Mouse (Mus musculus) neural tube, embryonic 14.5 days (tissue): ENCODE data around the gene Emg1. TPM values are rescaled to one million over a fixed set of nuclear protein-coding genes. Genes with fewer than 3 reads are reported as not detected.

Source experiments
- ATAC-seq: fragments of 200-750 bp; cut with Nextera tagmentation; 2 replicates; pipeline ENCODE4 v1.8.0; 2017; ENCODE audit warnings: low read depth, mild to moderate bottlenecking, moderate TSS enrichment, moderate library complexity
- H3K27ac ChIP-seq: fragments of 300-500 bp; sonication (generic); 2 replicates; pipeline ENCODE4 v1.5.1; 2014; ENCODE audit warnings: low read depth, mild to moderate bottlenecking, control low read depth, low read length, moderate library complexity, mixed read lengths
- H3K27me3 ChIP-seq: fragments of 300-500 bp; sonication (generic); 2 replicates; pipeline ENCODE4 v1.6.1; 2014; ENCODE audit warnings: low read length; ENCODE audit not compliant: control insufficient read depth, insufficient read depth
- H3K36me3 ChIP-seq: fragments of 300-500 bp; sonication (generic); 2 replicates; pipeline ENCODE4 v1.6.1; 2014; ENCODE audit warnings: low read length, mixed read lengths; ENCODE audit not compliant: control insufficient read depth, insufficient read depth
- H3K4me1 ChIP-seq: fragments of 300-500 bp; sonication (generic); 2 replicates; pipeline ENCODE4 v1.6.1; 2014; ENCODE audit warnings: low read length; ENCODE audit not compliant: control insufficient read depth, insufficient read depth
- H3K4me2 ChIP-seq: fragments of 300-500 bp; sonication (generic); 2 replicates; pipeline ENCODE4 v1.6.1; 2014; ENCODE audit warnings: mild to moderate bottlenecking, low read depth, low read length, control low read depth
- H3K4me3 ChIP-seq: fragments of 300-500 bp; sonication (generic); 2 replicates; pipeline ENCODE4 v1.5.1; 2014; ENCODE audit warnings: low read depth, low read length, control low read depth, mixed read lengths
- H3K9ac ChIP-seq: fragments of 300-500 bp; sonication (generic); replicated peaks from 2 replicates; pipeline ENCODE4 v1.6.1; 2014; ENCODE audit warnings: low read depth, mild to moderate bottlenecking, control low read depth, low read length, mixed read lengths
- H3K9me3 ChIP-seq: fragments of 300-500 bp; sonication (generic); 2 replicates; pipeline ENCODE4 v1.6.1; 2016; ENCODE audit warnings: low read length; ENCODE audit not compliant: control insufficient read depth
- WGBS: fragments of 180-500 bp; shearing (Covaris S2); extraction: QIAGEN DNeasy Blood & Tissue Kit; methylation state at CpG from one replicate; pipeline ENCODE4 v1.1.7; 2014; 5-methylcytosine and 5-hydroxymethylcytosine counted together
- polyA plus RNA-seq: library from polyadenylated mRNA; unstranded; fragments of >200 nt; fragmentation: Nextera tagmentation; extraction: Ambion mirVana; gene quantifications from 2 replicates; pipeline ENCODE4 v1.2.1, GENCODE M21; 2014

The Emg1 gene
- polyA plus RNA-seq, 1 experiment from 2014 or later: 94.2 TPM

DNA sequence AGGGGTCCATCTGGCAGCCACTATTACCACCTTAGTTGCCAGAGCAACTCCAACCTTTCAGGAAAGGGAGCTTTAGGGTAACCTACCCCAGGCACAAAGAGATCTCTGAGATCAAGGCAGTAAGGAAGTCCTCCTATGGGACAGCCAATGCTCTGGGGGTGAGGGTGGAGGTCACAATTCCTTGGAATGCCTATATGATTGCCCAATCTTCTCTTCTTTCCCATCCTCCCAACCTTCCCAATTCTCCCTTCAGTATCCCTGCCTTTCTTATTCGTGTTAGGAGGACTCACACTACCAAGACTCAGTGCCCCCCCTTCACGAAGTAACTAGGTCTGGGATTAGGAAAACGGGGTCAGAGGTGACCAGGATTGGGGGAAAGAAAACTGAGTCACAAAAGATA, 43.3 kb upstream of the Emg1 start:
- ATAC-seq: no peak
- Histone ChIP-seq H3K27ac (peak overlapping the region; percentile 96), H3K4me1 (peaks cover 44% of the 10 kb centered on the region; the same call in 1 of the 2 replicates), H3K27me3 (no peaks in the 10 kb centered on the region), H3K9ac (peak overlapping the region; percentile 97), H3K4me2 (peak overlapping the region; percentile 63), H3K9me3 (no peaks in the 10 kb centered on the region), H3K4me3 (peak overlapping the region; percentile 74), H3K36me3 (no peaks in the 10 kb centered on the region)
- WGBS: 3% methylated on average over 3 of the region's 3 CpGs

DNA sequence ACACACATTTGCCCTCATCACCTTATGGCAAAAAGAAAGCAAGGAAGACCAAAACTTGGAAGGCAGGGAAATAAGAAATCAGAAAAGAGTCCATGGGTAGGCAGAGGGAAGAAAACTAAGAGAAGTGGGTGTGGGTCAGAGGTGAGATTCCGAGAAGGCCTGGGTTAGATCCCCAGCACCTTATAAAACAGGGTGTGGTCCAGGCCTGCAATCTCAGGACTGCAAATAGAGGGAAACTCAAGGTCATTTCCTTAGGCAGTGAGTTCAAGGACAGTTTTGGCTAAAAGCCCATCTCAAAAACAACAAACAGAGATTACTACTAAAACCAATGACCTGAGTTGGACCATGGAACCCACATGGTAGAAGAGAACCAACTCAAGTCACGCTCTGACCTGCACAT, 41.9 kb upstream of the Emg1 start:
- Histone ChIP-seq H3K9ac (no peak overlapping the region), H3K4me1 (peaks cover 42% of the 10 kb centered on the region; the same call in 1 of the 2 replicates), H3K36me3 (peaks cover 5% of the 10 kb centered on the region; the same call in 1 of the 2 replicates), H3K9me3 (no peaks in the 10 kb centered on the region), H3K4me2 (peak overlapping the region; percentile 63), H3K27ac (no peak overlapping the region), H3K27me3 (no peaks in the 10 kb centered on the region), H3K4me3 (no peak overlapping the region)
- WGBS: 96% methylated on average over 2 of the region's 2 CpGs
- no peak for ATAC-seq

DNA sequence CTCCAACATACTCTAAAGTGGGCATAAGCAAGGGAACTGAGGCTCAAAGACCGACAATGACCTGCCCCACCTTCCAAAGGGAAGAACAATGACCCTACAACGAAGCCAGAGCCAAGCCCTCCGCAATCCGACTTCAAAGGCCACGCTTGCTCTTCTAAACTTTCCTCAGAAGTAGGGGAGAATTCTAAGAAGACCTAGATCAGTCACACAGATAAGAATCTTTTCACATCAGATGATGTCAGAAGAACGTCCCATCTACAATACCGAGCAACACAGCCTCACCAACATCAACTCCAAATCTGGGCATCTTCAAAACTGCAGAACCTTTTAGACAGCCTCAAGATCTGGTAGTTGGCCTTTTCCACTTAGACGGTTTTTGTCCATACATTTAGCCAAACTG, 38.4 kb upstream of the Emg1 start:
- Histone ChIP-seq H3K9ac (no peak overlapping the region), H3K27ac (no peak overlapping the region), H3K4me1 (peaks cover 29% of the 10 kb centered on the region), H3K27me3 (no peaks in the 10 kb centered on the region), H3K36me3 (peaks cover 26% of the 10 kb centered on the region; the same call in 1 of the 2 replicates), H3K4me3 (no peak overlapping the region), H3K9me3 (no peaks in the 10 kb centered on the region), H3K4me2 (no peak overlapping the region)
- no peak for ATAC-seq
- 90% methylated on average over 8 of the region's 8 CpGs for WGBS

DNA sequence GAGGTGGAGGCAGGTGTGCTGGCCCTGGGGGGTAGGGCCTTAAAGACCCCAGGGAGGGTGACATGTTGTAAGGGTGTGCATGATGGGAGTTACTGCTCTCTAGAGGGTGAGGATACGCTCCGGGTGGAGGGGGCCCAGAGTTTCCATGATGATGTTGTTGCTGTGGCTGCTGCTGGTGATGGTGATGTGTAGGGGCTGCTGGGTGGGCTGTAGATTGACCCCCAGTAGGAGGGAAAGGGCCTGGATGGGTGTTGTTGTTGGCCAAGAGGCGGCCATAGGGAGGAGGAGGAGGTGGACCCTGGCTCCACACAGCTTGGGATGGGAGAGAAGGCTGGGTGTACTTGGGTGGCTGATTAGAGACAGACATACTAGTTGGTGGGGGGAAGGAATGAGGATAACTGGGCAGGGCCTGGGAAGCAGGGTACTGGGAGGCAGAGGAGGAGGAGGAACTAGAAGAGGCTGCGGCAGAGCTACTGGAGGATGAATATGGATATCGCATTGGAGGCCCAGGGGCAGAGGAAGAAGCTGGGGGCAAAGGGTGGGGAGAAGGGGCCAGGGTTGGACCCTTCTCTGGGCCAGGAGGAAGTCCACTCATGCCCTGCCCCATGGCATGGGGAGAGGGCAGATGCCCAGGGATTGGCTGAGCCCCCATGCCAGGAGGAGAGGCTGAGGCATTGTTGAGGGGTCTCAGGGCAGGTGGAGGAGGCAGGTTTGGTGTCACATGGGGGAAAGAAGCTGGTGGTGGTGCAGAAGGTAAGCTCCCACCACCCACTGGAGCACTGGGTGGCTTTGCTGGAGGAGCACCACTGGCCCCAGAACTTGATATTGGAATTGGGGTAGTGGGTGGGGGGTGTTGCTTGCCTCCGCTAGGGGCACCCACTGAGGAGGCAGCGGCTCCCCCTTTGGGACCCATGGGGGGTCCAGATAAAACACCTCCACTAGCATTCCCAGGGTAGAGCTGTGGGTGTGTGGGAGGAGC, 35.0 kb upstream of the Emg1 start:
- WGBS: 88% methylated on average over 7 of the region's 7 CpGs
- Histone ChIP-seq H3K4me3 (peak overlapping the region; percentile 37; the same call in 1 of the 2 replicates), H3K4me1 (peaks cover 8% of the 10 kb centered on the region), H3K4me2 (peak overlapping the region; percentile 68), H3K36me3 (peaks cover 46% of the 10 kb centered on the region), H3K27me3 (no peaks in the 10 kb centered on the region), H3K27ac (peak overlapping the region; percentile 68), H3K9me3 (no peaks in the 10 kb centered on the region), H3K9ac (peak overlapping the region; percentile 70)
- ATAC-seq: peak; percentile 1; the same call in 1 of the 2 replicates

DNA sequence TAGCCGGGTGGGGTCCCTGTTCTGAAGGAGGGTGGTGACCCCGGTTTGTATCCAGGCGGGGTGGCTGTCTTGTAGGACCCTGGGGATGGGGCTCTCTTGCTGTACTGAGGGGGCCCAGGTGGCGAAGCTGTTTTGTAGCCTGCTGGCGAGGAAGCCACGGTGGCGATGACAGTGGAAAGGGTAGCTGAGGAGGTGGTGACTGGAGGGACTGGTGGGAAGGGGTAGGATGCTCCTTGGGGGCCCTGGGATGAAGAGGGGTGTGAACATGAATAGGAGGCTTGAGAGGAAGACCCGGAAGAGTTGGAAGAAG, 34.3 kb upstream of the Emg1 start:
- no peaks in the 10 kb centered on the region for H3K9me3 ChIP-seq
- H3K27me3 ChIP-seq: no peaks in the 10 kb centered on the region
- H3K9ac ChIP-seq: peak overlapping the region; percentile 70
- peak overlapping the region; percentile 68 for H3K4me2 ChIP-seq
- peak; percentile 18 for ATAC-seq
- H3K4me1 ChIP-seq: peaks cover 12% of the 10 kb centered on the region
- H3K36me3 ChIP-seq: peaks cover 46% of the 10 kb centered on the region
- H3K4me3 ChIP-seq: peak overlapping the region; percentile 37
- 9% methylated on average over 8 of the region's 8 CpGs for WGBS
- H3K27ac ChIP-seq: peak overlapping the region; percentile 68

DNA sequence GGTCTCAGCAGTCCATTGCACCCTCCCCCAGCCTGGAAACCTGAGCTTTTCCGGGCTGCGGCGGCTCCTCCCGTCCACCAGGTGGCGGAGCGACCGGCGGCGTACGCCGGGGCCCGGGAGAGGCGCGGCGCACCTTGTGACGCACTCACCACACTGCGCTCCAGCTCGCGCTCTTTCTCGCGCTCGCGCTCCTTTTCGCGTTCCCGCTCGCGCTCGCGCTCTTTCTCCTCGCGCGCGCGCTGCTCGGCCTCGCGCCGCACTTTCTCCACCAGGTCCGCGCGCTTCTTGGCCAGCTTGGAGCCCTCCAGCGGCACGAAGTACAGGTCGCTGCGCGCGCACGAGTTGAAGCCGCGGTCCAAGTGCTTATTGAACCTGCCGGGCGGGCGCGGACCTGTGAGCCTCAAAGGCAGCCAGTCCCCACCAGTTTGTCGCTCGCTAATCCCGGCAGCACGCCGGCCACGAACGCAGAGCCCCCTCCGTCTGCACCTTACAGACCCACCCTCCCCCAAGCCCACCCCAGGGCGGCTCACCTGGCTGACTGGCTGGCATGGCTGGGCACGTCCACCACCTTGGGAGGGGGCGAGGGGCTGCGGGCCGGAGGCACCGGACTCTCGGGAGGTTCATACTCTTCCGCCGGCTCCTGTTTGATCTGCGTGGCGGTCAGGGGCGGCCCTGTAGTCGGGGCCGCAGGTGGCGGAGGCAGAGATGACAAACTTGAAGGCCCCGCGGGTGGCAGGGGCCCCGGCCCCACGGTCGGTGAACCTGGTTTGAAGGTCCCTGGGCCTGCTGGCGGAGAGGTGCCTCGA, 33.7 kb upstream of the Emg1 start:
- Histone ChIP-seq H3K4me2 (peak overlapping the region; percentile 68), H3K27ac (peak overlapping the region; percentile 68), H3K9me3 (no peaks in the 10 kb centered on the region), H3K36me3 (peaks cover 46% of the 10 kb centered on the region), H3K27me3 (no peaks in the 10 kb centered on the region), H3K4me1 (peaks cover 12% of the 10 kb centered on the region), H3K4me3 (peak overlapping the region; percentile 37), H3K9ac (peak overlapping the region; percentile 70)
- ATAC-seq: peak; percentile 83
- under 1% methylated on average over 83 of the region's 85 CpGs for WGBS

DNA sequence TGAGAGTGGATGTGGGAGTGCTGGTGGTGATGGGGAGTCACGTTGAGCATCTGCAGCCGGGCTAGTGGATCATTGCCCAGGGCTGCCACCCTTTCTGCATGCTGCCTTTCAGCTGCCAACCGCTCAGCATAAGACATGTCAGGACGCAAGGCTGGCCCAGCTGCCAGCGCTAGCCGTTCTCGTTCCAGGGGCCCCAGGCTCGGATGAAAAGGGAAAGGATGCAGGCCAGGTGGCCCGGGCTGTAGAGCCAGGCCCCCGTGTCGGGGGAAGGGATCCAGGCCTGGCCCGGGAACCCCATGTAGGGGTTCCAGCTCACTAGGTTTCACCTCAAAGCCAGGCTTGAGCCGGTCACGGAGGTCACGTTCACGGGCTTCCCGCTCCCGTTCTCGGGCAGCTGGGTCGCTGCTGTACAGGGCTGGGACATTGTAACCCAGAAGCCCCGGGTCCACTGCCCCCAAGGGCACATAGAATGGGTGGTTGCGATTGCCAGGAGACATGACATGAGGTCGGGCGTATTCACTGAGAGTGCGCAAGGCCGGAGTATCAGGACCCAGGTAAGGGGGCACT, 32.9 kb upstream of the Emg1 start:
- Histone ChIP-seq H3K36me3 (peaks cover 46% of the 10 kb centered on the region), H3K4me3 (no peak overlapping the region), H3K4me1 (peaks cover 14% of the 10 kb centered on the region), H3K27me3 (no peaks in the 10 kb centered on the region), H3K27ac (peak overlapping the region; percentile 68), H3K9me3 (no peaks in the 10 kb centered on the region), H3K9ac (no peak overlapping the region), H3K4me2 (peak overlapping the region; percentile 35; the same call in 1 of the 2 replicates)
- 71% methylated on average over 26 of the region's 26 CpGs for WGBS
- no peak for ATAC-seq

DNA sequence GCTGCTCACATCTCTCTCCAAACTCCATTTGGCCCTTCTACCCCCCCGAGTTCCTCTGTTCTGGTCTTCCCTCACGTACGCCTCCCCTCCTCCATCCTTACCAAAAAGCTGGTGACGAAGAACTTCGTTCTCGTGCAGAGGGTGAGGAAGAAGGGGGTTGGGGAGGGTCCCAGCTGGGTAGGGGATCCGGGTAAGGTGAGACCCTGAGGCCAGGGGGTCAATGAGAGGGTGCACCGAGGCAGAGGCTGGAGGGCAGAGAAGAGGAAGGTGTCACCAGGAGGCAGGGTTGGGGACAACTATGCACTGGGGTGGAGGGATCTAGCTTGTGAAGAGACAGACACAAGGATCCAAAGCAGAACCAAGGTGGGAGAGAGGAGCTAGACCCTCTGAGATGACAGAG, 31.7 kb upstream of the Emg1 start:
- Histone ChIP-seq H3K27ac (no peak overlapping the region), H3K9me3 (no peaks in the 10 kb centered on the region), H3K4me1 (peaks cover 23% of the 10 kb centered on the region), H3K9ac (no peak overlapping the region), H3K27me3 (no peaks in the 10 kb centered on the region), H3K36me3 (peaks cover 39% of the 10 kb centered on the region), H3K4me2 (no peak overlapping the region), H3K4me3 (no peak overlapping the region)
- WGBS: 96% methylated on average over 8 of the region's 8 CpGs
- no peak for ATAC-seq
